Mouse (Mus musculus) splenic B cell, adult 2 months (primary cell): ENCODE data around the gene Gm6034.
"Not testable (repeated sequence)": the region's sequence is repeated elsewhere in the genome, so short reads cannot be mapped to it uniquely, and the experiment has no call there.

Experiments used
- DNase-seq: peaks from one replicate; pipeline ENCODE4 v3.0.0-alpha.2; 2011; ENCODE audit warnings: low read depth, low spot score
- H3K27me3 ChIP-seq: 2 replicates; pipeline ENCODE4 v1.6.1; 2012; ENCODE audit warnings: mild to moderate bottlenecking, low read length, moderate library complexity, mixed read lengths; ENCODE audit not compliant: control insufficient read depth, poor library complexity, insufficient read depth, severe bottlenecking
- H3K36me3 ChIP-seq: 2 replicates; pipeline ENCODE4 v1.6.1; 2012; ENCODE audit warnings: mild to moderate bottlenecking, low read length, moderate library complexity, mixed read lengths; ENCODE audit not compliant: control insufficient read depth, poor library complexity, insufficient read depth, severe bottlenecking

Gene Gm6034

GRCm38 (mm10) chr17:36017046-36017445 lies 25.7 kb upstream of the Gm6034 start:
- H3K36me3 ChIP-seq = peaks cover 21% of the 10 kb centered on the region
- DNase-seq = no peak
- no peaks in the 10 kb centered on the region for H3K27me3 ChIP-seq

- Histone ChIP-seq H3K36me3 (peaks cover 21% of the 10 kb centered on the region), H3K27me3 (no peaks in the 10 kb centered on the region)
- DNase-seq = no peak
Observed at GRCm38 (mm10) chr17:36018979-36019378, 23.8 kb upstream of the Gm6034 start.

GRCm38 (mm10) chr17:36019519-36019918 lies 23.2 kb upstream of the Gm6034 start:
- peaks cover 16% of the 10 kb centered on the region for H3K36me3 ChIP-seq
- DNase-seq = no peak
- H3K27me3 ChIP-seq = no peaks in the 10 kb centered on the region

GRCm38 (mm10) chr17:36020191-36021073 lies 22.3 kb upstream of the Gm6034 start, which contains the start of gene H2-T24:
TSS of gene H2-T24 (minus strand) at chr17:36020560.
- peaks cover 10% of the 10 kb centered on the region for H3K36me3 ChIP-seq
- no peaks in the 10 kb centered on the region for H3K27me3 ChIP-seq
- DNase-seq = peak; percentile 93

- no peak for DNase-seq
- H3K36me3 ChIP-seq = peaks cover 6% of the 10 kb centered on the region; the same call in 1 of the 2 replicates
- H3K27me3 ChIP-seq = no peaks in the 10 kb centered on the region
Observed at GRCm38 (mm10) chr17:36021309-36021708, 21.5 kb upstream of the Gm6034 start.

- Histone ChIP-seq H3K36me3 (no peaks in the 10 kb centered on the region; the same call in 1 of the 2 replicates), H3K27me3 (no peaks in the 10 kb centered on the region)
- DNase-seq = no peak
Observed at GRCm38 (mm10) chr17:36022098-36022497, 20.7 kb upstream of the Gm6034 start.

- DNase-seq = no peak
- H3K27me3 ChIP-seq = no peaks in the 10 kb centered on the region
- no peaks in the 10 kb centered on the region for H3K36me3 ChIP-seq
Observed at GRCm38 (mm10) chr17:36022922-36023321, 19.8 kb upstream of the Gm6034 start.

GRCm38 (mm10) chr17:36023710-36024654 lies 18.8 kb upstream of the Gm6034 start:
- H3K27me3 ChIP-seq = no peaks in the 10 kb centered on the region
- DNase-seq = peak; percentile 39
- no peaks in the 10 kb centered on the region for H3K36me3 ChIP-seq

- H3K27me3 ChIP-seq = no peaks in the 10 kb centered on the region
- H3K36me3 ChIP-seq = peaks cover 3% of the 10 kb centered on the region
- no peak for DNase-seq
Observed at GRCm38 (mm10) chr17:36025197-36025596, 17.6 kb upstream of the Gm6034 start.

GRCm38 (mm10) chr17:36025901-36026300 lies 16.9 kb upstream of the Gm6034 start:
- DNase-seq = no peak
- H3K36me3 ChIP-seq = peaks cover 7% of the 10 kb centered on the region
- no peaks in the 10 kb centered on the region for H3K27me3 ChIP-seq

GRCm38 (mm10) chr17:36027663-36028062 lies 15.1 kb upstream of the Gm6034 start:
- Histone ChIP-seq H3K36me3 (peaks cover 7% of the 10 kb centered on the region), H3K27me3 (no peaks in the 10 kb centered on the region)
- DNase-seq = no peak

GRCm38 (mm10) chr17:36028879-36029619 lies 13.7 kb upstream of the Gm6034 start:
- DNase-seq = no peak
- peaks cover 7% of the 10 kb centered on the region for H3K36me3 ChIP-seq
- no peaks in the 10 kb centered on the region for H3K27me3 ChIP-seq

- H3K27me3 ChIP-seq, DNase-seq, H3K36me3 ChIP-seq: not testable (repeated sequence)
Observed at GRCm38 (mm10) chr17:36030046-36030702, 12.6 kb upstream of the Gm6034 start.
